Mouse (Mus musculus): ENCODE measurements at regions not wholly inside any gene's neighbourhood (a gene's known extent, or its start where the extent isn't known, plus 50 kb on each side); places are given as distances from the start of the nearest gene placed in this dataset.

- DNase-seq (ENCODE audit: extremely low read depth, low read depth, low spot score): no peak
Measured at GRCm38 (mm10) chr11:21033234-21033822, 57.8 kb upstream of the Peli1 start.

- DNase-seq (ENCODE audit: extremely low read depth, low read depth, low spot score): no peak
Measured at GRCm38 (mm10) chr11:21033823-21034401, 57.2 kb upstream of the Peli1 start.

- no peak for DNase-seq (ENCODE audit: extremely low read depth, low read depth, low spot score)
Measured at GRCm38 (mm10) chr11:21036161-21036916, 54.8 kb upstream of the Peli1 start.

GRCm38 (mm10) chr11:21037267-21037906, 53.7 kb upstream of the Peli1 start:
- DNase-seq (ENCODE audit: extremely low read depth, low read depth, low spot score): no peak

GRCm38 (mm10) chr11:21041201-21041600, 49.9 kb upstream of the Peli1 start:
- no peak for DNase-seq (ENCODE audit: extremely low read depth, low read depth, low spot score)

Data from fat pad, adult 2 months (tissue).